Mouse (Mus musculus) telencephalon, adult 2 months (tissue): ENCODE data around the gene 5031439G07Rik.

Experiments used
- DNase-seq: peaks from one replicate; pipeline ENCODE4 v3.0.0-alpha.2; 2011; ENCODE audit warnings: low read depth, low spot score

The 5031439G07Rik gene

GRCm38 (mm10) chr15:84995041-84995440 is 6.7 kb upstream of the 5031439G07Rik start:
- no peak for DNase-seq

- DNase-seq = no peak
Measured at GRCm38 (mm10) chr15:84994498-84994897, 6.1 kb upstream of the 5031439G07Rik start.

GRCm38 (mm10) chr15:84989771-84990170 is 1.4 kb upstream of the 5031439G07Rik start:
- DNase-seq = no peak

GRCm38 (mm10) chr15:84989098-84989497 is 747 bp upstream of the 5031439G07Rik start:
- no peak for DNase-seq

GRCm38 (mm10) chr15:84987020-84987815 is 1.1 kb downstream of the 5031439G07Rik start:
- DNase-seq = no peak

GRCm38 (mm10) chr15:84986171-84987019 is 2.0 kb downstream of the 5031439G07Rik start:
- DNase-seq = no peak

GRCm38 (mm10) chr15:84985516-84986160 is 2.7 kb downstream of the 5031439G07Rik start:
- DNase-seq = no peak

GRCm38 (mm10) chr15:84983721-84984120 is 4.6 kb downstream of the 5031439G07Rik start:
- DNase-seq = no peak

GRCm38 (mm10) chr15:84982888-84983287 is 5.5 kb downstream of the 5031439G07Rik start:
- no peak for DNase-seq

- DNase-seq = no peak
Measured at GRCm38 (mm10) chr15:84981609-84982313, 6.6 kb downstream of the 5031439G07Rik start.

- peak; percentile 84 for DNase-seq
Measured at GRCm38 (mm10) chr15:84975729-84976128, 12.6 kb downstream of the 5031439G07Rik start.

- DNase-seq = no peak
Measured at GRCm38 (mm10) chr15:84973544-84973871, 14.8 kb downstream of the 5031439G07Rik start.

GRCm38 (mm10) chr15:84972860-84973543 is 15.3 kb downstream of the 5031439G07Rik start:
- DNase-seq = no peak

- DNase-seq = no peak
Measured at GRCm38 (mm10) chr15:84968534-84968933, 19.8 kb downstream of the 5031439G07Rik start.

- no peak for DNase-seq
Measured at GRCm38 (mm10) chr15:84965575-84966360, 22.6 kb downstream of the 5031439G07Rik start.

- no peak for DNase-seq
Measured at GRCm38 (mm10) chr15:84964771-84965170, 23.6 kb downstream of the 5031439G07Rik start.

GRCm38 (mm10) chr15:84962518-84962917 is 25.8 kb downstream of the 5031439G07Rik start:
- DNase-seq = no peak

- DNase-seq = peak; percentile 75
Measured at GRCm38 (mm10) chr15:84960692-84961091, 27.7 kb downstream of the 5031439G07Rik start.

- DNase-seq = no peak
Measured at GRCm38 (mm10) chr15:84959891-84960290, 28.5 kb downstream of the 5031439G07Rik start.

- DNase-seq = no peak
Measured at GRCm38 (mm10) chr15:84958331-84958730, 30.0 kb downstream of the 5031439G07Rik start.
